Mouse (Mus musculus): Measurements from ENCODE around the gene Zfp740.

DNA sequence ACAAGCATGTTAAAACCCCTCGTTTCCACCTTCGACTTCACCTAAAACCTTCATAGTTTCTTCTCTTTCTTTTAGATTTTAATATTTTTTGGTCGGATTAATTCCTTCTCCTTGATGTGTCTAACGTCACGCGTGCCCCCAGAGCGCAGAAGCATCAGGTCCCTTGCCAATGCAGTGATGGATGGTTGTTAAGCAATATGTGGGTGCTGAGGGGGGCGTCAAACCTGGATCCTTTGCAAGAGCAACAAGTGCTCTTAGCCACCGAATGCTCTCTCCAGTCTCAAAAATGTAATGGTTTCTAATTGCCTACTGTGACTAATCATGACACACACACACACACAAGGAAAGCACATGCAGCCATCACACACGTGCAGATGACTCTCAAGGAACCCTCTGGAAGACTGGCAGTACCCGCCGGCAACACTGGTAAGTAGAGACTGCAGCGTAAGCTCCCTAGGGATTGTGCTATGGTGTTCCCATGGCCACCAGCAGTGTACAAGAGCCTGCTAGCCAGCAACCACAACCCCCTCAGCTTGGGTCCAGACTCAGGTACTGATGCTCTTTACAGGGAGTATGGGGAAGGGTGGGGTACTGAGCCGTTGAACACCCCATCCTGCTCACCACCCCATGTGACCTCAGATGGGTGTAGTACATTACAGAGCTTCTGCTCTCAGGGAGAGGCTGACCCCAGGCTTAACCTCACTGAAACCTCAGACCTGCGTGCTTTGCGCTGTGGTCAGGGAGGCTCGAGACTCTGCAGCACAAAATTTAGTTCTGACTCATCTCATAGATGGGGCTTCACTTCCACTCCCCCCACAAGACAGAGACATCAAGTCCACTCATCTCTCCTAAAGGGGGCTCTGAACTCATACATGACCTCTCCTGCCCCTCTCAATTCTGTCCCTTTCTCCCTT, 27.6 kb downstream of the Zfp740 start:
- TF ChIP-seq CTCF (IDR thresholded peaks at IDR 0.05; ENCODE audit: insufficient read depth, low read length) (no peak), POLR2A (IDR thresholded peaks at IDR 0.05; ENCODE audit: borderline replicate concordance, extremely low read depth, low read depth, low read length) (no peak)

All from lung, adult 2 months (tissue).